Mouse (Mus musculus): Measurements from ENCODE around the gene Sgip1.

Gene Sgip1

GRCm38 (mm10) chr4:102979385-102979784 lies 238.3 kb downstream of the Sgip1 start:
- no peak for DNase-seq

DNA sequence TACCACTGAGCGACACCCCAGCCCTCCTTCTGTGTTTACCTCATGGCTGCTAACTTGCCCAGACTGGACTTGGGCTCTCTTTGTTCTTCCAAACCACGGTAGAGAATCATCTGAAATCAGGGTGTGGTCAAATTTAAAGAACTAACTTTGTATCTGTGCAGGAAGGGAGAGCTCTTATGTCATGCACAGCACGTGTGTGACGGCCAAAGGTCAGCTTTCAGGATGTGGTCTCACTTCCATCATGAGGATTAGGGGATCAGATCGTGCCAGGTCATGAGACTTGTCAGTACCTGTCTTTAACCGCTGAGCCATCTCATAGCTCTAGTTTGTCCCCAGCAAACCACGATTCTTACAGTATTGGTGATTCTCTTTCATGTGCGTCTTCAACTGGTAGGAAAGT lies 240.6 kb downstream of the Sgip1 start:
- no peak for DNase-seq

GRCm38 (mm10) chr4:102986173-102986572 lies 245.1 kb downstream of the Sgip1 start:
- DNase-seq = no peak

DNA sequence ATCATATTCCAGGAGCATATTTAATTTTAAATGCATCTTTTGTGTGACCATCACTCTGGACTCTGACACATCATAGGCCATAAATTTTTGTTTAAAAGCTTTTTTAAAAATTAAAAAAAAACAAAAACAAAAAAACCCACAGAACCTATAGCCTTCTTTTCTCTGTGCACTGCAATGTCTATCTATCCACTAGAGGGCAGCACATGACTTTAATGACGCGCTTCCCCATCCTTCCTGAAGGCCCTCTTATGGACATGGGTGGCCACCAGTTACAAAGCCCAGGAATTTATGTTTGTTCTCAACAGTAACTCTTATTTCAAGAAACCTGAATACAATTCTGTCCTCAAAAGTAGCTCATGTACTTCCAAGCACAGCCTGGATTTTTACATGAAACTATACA lies 245.8 kb downstream of the Sgip1 start:
- peak; percentile 63 to 64 for DNase-seq

DNA sequence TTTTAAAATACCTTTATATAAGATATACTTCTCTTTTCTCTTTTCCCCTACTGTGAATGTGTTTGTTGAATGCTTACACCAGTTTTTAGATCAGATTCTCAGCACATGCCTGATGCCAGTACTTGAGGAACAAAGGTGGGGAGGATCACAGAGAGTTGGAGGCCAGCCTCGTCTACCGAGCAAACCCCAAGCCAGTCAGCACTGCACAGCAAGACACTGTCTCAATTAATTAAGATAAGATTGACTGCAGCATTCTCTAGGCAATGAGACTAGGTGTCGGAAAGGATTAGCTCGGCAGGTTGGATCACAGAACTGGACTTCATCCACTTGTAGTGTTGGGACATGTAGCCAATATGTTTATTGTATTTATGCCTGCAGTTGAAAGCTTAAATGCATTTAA lies 246.2 kb downstream of the Sgip1 start:
- no peak for DNase-seq

- no peak for DNase-seq
These were observed 246.7 kb downstream of the Sgip1 start for GRCm38 (mm10) chr4:102987756-102988155.

GRCm38 (mm10) chr4:102988526-102988925 lies 247.4 kb downstream of the Sgip1 start:
- DNase-seq = no peak

GRCm38 (mm10) chr4:102989391-102989790 lies 248.3 kb downstream of the Sgip1 start:
- no peak for DNase-seq

DNA sequence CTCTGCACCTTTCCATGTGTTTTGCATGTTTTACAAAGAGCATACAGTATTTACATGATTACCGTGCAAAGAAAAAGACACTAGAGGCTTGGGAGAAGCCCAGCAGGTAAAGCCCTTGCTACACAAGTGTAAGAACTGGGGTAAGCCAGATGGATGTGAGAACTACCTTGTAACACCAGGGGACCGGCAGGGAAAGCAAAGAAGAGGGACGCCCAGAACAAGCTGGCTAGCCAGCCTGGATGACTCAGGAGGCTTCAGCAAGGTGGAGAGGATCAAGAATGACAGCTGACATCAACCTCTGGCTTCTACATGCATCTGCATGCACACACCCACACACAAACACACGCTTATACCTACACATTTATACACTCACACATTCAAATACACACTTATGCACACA lies 248.9 kb downstream of the Sgip1 start:
- DNase-seq = no peak

DNA sequence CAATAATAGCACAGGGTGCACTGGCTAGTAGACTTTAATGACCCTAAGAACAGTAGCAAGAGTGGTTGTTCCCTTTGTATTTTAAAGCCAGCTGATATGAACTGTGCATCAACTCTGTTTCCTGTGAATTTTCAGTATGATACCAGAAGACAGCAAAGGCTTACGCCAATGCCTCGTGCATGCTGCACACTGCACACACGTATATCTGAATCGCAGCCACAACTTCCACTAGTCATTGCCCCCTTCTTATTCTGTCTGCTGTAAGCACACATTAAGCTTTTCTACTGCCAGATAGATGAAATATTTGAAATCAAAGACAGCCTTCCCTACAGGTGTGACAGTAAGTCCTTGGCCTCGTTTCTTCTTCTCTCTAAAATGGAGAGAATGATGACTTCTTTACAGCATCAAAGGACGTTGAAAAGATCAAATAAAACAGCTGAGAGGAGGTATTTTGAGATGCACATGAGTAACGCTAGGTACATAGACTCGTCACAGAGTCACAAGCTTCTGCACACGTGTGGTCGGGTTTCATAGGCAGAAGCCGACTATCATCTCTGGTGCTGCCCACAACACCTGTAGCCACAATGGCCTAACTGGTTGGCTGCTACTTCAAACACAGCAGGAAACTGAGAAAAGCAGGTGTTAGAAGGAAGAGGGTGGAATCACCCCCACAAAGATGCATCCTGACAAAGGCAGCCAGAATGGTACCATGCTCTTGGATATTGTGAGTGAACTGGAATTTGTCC lies 249.7 kb downstream of the Sgip1 start:
- no peak for DNase-seq

- DNase-seq = no peak
These were observed 250.6 kb downstream of the Sgip1 start for GRCm38 (mm10) chr4:102991685-102992084.

- DNase-seq = no peak
These were observed 263.6 kb downstream of the Sgip1 start for GRCm38 (mm10) chr4:103004681-103005080.

DNA sequence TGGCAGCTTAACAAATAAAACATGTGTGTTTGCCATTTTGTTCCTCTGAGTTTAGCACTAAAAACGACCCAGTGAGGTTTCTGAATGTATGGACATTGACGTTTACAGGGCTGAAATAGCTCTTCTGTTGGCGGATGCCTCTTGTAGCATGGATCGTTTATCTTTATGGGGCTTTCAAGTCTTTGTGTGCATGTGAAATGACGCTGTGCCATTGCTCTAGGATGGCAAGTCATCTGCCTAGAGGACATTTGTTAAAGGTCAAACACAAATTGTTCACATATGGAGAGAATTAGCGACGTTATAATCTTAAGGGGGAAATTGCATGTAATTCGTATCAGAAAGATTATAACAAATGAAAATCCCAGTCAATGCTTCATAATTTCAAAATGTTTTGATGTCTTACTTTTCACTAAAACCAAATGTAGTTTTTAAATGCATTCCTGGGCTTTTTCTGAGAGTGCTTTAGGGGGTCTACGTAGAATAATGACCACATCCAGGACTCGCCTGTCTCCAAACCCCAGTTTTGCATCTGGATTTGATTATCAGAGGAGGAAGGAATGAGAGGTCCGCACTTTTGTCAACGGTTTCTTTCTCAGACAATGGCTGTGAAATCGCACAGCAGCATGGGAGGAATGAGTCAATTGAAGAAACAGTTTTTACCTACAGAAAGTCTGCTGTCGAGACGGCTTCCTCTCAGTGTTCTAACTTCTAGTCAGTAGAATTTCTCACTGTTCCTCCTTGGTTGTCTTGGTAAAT lies 264.3 kb downstream of the Sgip1 start:
- no peak for DNase-seq

DNA sequence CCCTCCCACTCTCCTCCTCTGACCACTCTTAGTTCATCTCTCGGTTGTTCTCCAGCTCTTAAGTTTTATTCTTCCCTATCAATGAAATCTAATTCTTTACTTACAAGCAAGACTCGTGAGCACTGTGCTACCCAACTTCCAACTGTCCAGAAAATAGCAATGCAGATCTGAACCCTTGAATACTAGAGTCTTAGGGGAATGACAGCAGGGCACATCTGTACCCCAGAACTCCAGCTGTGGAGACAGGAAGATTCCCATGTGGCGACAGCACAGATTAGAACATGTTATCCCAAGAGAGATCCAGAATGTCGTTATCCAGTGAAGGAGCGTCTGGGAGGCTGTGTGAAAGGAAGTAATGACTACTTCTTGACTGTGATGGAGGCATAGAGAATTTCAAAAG lies 265.2 kb downstream of the Sgip1 start:
- no peak for DNase-seq

- DNase-seq = no peak
These were observed 265.9 kb downstream of the Sgip1 start for GRCm38 (mm10) chr4:103006943-103007418.

DNA sequence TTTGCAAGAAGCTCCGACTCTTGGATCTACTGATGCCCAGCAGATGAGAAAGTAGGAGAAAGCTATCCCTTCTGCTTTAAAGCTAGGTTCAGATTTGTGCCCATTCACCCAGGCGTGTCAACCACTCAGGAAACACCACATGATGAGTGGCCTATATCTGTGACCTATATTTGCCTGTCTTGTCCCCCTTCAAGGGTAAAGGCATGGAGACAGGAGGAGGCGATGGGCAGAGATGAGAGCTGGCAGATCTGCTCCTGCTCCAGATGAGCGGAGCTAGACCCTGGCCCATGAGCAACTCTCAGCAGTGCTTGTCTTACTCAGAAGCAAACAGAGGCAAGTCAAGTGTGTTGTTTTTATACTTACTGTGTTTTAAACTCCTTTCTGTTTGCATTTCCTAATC lies 269.6 kb downstream of the Sgip1 start:
- no peak for DNase-seq

GRCm38 (mm10) chr4:103011823-103012222 lies 270.7 kb downstream of the Sgip1 start:
- no peak for DNase-seq

GRCm38 (mm10) chr4:103013490-103013889 lies 272.4 kb downstream of the Sgip1 start:
- no peak for DNase-seq
